Mouse (Mus musculus): Measurements from ENCODE around the gene Uspl1. TPM values are rescaled to one million over a fixed set of nuclear protein-coding genes. Genes with fewer than 3 reads are reported as not detected.
A peak's percentile ranks its signal among the peaks of the same experiment; 100 is the strongest.

Gene Uspl1
- 18.4 TPM for polyA plus RNA-seq (2012; fragmentation: generic; extraction: Trizol)

- TF ChIP-seq POLR2AphosphoS2 (IDR thresholded peaks at IDR 0.05; ENCODE audit: insufficient read length, low read depth), result peak; percentile 99
- TF ChIP-seq MYOG (IDR thresholded peaks at IDR 0.05; ENCODE audit: control insufficient read depth in 1 of 3, insufficient read depth in 1 of 3, insufficient read length in 2 of 3, low read depth in 2 of 3), result peak in 2 of 3 experiments; percentile 26 to 76
- no peak for TF ChIP-seq TCF12 (IDR thresholded peaks at IDR 0.05; ENCODE audit: insufficient read depth, poor library complexity, severe bottlenecking)
- no peak for TF ChIP-seq CEBPB (IDR thresholded peaks at IDR 0.05; ENCODE audit: insufficient read depth, poor library complexity, severe bottlenecking)
- TF ChIP-seq MAX (IDR thresholded peaks at IDR 0.05; ENCODE audit: low read depth), result peak; percentile 73
- no peak for TF ChIP-seq TCF3 (IDR thresholded peaks at IDR 0.05; ENCODE audit: insufficient read length, low read depth)
- no peak for TF ChIP-seq USF1 (IDR thresholded peaks at IDR 0.05; ENCODE audit: low read depth)
- peak; percentile 95 for TF ChIP-seq POLR2A (IDR thresholded peaks at IDR 0.05; ENCODE audit: insufficient read length, low read depth)
- TF ChIP-seq SRF (IDR thresholded peaks at IDR 0.05; ENCODE audit: control insufficient read depth, insufficient read length, low read depth), result peak; percentile 24
- no peak for TF ChIP-seq REST (IDR thresholded peaks at IDR 0.05; ENCODE audit: insufficient read depth, insufficient read length)
- TF ChIP-seq E2F4 (IDR thresholded peaks at IDR 0.05; ENCODE audit: insufficient read depth), result no peak
- TF ChIP-seq MYOD1 (IDR thresholded peaks at IDR 0.05; ENCODE audit: control insufficient read depth in 1 of 3, insufficient read length in 2 of 3, low read depth in 2 of 3), result peak in 1 of 3 experiments; percentile 57
- Histone ChIP-seq H3K79me2 (ENCODE audit: control insufficient read depth, insufficient read depth) (peaks cover 38% of the 10 kb centered on the region), H3K27me3 (ENCODE audit: control insufficient read depth, insufficient read depth, insufficient read length) (no peaks in the 10 kb centered on the region), H3K4me2 (ENCODE audit: low read depth) (peak within 1 kb of the TSS; percentile 94), H3K36me3 (ENCODE audit: control insufficient read depth, insufficient read depth) (peaks cover 12% of the 10 kb centered on the region), H3ac (ENCODE audit: control insufficient read depth, insufficient read length) (peak within 1 kb of the TSS; percentile 41), H3K4me3 (peak within 1 kb of the TSS; percentile 99)
Observed at GRCm38 (mm10) chr5:149184104-149184843, at the start of gene Uspl1, which contains the start of gene Hmgb1. Uspl1 (plus strand) TSS chr5:149184350. Hmgb1 (minus strand) TSS chr5:149184489.

DNA sequence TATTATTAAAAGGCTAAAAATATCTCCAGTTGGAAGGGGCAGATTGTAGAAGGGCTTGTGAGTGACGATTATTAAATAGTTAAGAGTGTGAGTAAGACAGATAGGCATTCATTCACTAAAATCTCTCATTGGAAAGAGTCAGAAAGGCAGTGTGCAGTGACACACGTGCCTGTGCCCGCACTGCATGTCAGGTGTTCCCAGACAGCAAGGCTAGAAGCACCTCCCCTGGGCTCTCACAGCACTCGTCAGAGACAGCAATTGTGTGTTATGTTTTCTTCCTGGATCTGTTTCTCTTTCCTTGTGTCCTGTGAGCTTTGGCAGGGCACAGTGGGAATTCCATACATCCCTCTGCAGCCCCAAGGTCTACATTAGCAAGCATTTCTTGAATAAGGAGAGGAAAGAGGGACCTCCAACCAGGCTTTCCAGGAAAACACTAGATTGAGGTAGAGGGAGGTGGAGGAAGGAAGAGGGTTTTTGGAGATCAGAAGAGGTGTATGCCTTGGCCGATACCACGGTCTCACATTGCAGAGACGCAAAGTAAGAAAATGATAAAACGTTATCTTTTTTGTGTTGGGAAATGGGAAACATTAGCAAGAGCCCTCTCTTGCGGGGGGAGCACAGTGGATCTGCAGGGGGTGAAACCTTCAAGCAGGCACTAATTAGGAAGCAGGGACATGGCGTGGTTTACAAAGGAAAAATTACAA lies 49.2 kb upstream of the Uspl1 start:
- Histone ChIP-seq H3K4me2 (ENCODE audit: low read depth) (no peak overlapping the region), H3ac (ENCODE audit: control insufficient read depth, insufficient read length) (no peak overlapping the region), H3K27me3 (ENCODE audit: control insufficient read depth, insufficient read depth, insufficient read length) (no peaks in the 10 kb centered on the region), H3K4me3 (no peak overlapping the region), H3K36me3 (ENCODE audit: control insufficient read depth, insufficient read depth) (no peaks in the 10 kb centered on the region), H3K79me2 (ENCODE audit: control insufficient read depth, insufficient read depth) (no peaks in the 10 kb centered on the region)
- TF ChIP-seq USF1 (IDR thresholded peaks at IDR 0.05; ENCODE audit: low read depth), result no peak
- TF ChIP-seq E2F4 (IDR thresholded peaks at IDR 0.05; ENCODE audit: insufficient read depth), result no peak

GRCm38 (mm10) chr5:149135455-149136354 lies 48.4 kb upstream of the Uspl1 start:
- no peak overlapping the region for H3K4me3 ChIP-seq
- no peaks in the 10 kb centered on the region for H3K79me2 ChIP-seq (ENCODE audit: control insufficient read depth, insufficient read depth)
- H3K36me3 ChIP-seq (ENCODE audit: control insufficient read depth, insufficient read depth), result no peaks in the 10 kb centered on the region
- H3K27me3 ChIP-seq (ENCODE audit: control insufficient read depth, insufficient read depth, insufficient read length), result no peaks in the 10 kb centered on the region
- TF ChIP-seq SRF (IDR thresholded peaks at IDR 0.05; ENCODE audit: control insufficient read depth, insufficient read length, low read depth) (no peak), CEBPB (IDR thresholded peaks at IDR 0.05; ENCODE audit: insufficient read depth, poor library complexity, severe bottlenecking) (no peak), POLR2A (IDR thresholded peaks at IDR 0.05; ENCODE audit: insufficient read length, low read depth) (no peak), POLR2AphosphoS2 (IDR thresholded peaks at IDR 0.05; ENCODE audit: insufficient read length, low read depth) (no peak), MYOG (IDR thresholded peaks at IDR 0.05; ENCODE audit: control insufficient read depth in 1 of 3, insufficient read depth in 1 of 3, insufficient read length in 2 of 3, low read depth in 2 of 3) (no peak), E2F4 (IDR thresholded peaks at IDR 0.05; ENCODE audit: insufficient read depth) (no peak), USF1 (IDR thresholded peaks at IDR 0.05; ENCODE audit: low read depth) (no peak), MYOD1 (IDR thresholded peaks at IDR 0.05; ENCODE audit: control insufficient read depth in 1 of 3, insufficient read length in 2 of 3, low read depth in 2 of 3) (no peak), REST (IDR thresholded peaks at IDR 0.05; ENCODE audit: insufficient read depth, insufficient read length) (no peak), MAX (IDR thresholded peaks at IDR 0.05; ENCODE audit: low read depth) (no peak), TCF3 (IDR thresholded peaks at IDR 0.05; ENCODE audit: insufficient read length, low read depth) (no peak), TCF12 (IDR thresholded peaks at IDR 0.05; ENCODE audit: insufficient read depth, poor library complexity, severe bottlenecking) (no peak)
- H3ac ChIP-seq (ENCODE audit: control insufficient read depth, insufficient read length), result no peak overlapping the region
- no peak overlapping the region for H3K4me2 ChIP-seq (ENCODE audit: low read depth)

DNA sequence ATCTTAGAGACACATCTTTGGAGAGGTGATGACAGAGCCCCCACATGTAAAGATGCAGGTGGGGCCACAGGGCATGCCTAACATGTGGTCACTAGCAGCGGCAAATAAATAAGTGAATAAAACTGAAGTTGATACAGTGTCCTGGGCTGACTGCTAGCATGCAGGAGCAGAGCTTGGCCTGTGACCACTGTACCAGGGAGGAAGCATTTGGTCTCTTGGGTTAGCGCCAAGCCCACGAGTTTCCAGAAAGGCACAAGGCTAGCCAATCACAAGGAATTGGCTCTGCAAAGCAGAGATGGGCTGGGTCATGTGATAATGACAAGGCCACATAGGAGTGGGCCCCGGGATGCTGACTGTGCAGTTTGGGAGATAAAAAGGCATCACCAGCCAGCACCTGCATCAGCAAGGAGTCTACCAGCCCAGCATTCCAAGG lies 47.2 kb upstream of the Uspl1 start:
- TF ChIP-seq POLR2AphosphoS2 (IDR thresholded peaks at IDR 0.05; ENCODE audit: insufficient read length, low read depth) (no peak), E2F4 (IDR thresholded peaks at IDR 0.05; ENCODE audit: insufficient read depth) (no peak), SRF (IDR thresholded peaks at IDR 0.05; ENCODE audit: control insufficient read depth, insufficient read length, low read depth) (no peak), MAX (IDR thresholded peaks at IDR 0.05; ENCODE audit: low read depth) (no peak), REST (IDR thresholded peaks at IDR 0.05; ENCODE audit: insufficient read depth, insufficient read length) (no peak), USF1 (IDR thresholded peaks at IDR 0.05; ENCODE audit: low read depth) (no peak), TCF3 (IDR thresholded peaks at IDR 0.05; ENCODE audit: insufficient read length, low read depth) (no peak), MYOD1 (IDR thresholded peaks at IDR 0.05; ENCODE audit: control insufficient read depth in 1 of 3, insufficient read length in 2 of 3, low read depth in 2 of 3) (no peak), MYOG (IDR thresholded peaks at IDR 0.05; ENCODE audit: control insufficient read depth in 1 of 3, insufficient read depth in 1 of 3, insufficient read length in 2 of 3, low read depth in 2 of 3) (no peak), POLR2A (IDR thresholded peaks at IDR 0.05; ENCODE audit: insufficient read length, low read depth) (no peak), TCF12 (IDR thresholded peaks at IDR 0.05; ENCODE audit: insufficient read depth, poor library complexity, severe bottlenecking) (no peak), CEBPB (IDR thresholded peaks at IDR 0.05; ENCODE audit: insufficient read depth, poor library complexity, severe bottlenecking) (no peak)
- Histone ChIP-seq H3K79me2 (ENCODE audit: control insufficient read depth, insufficient read depth) (no peaks in the 10 kb centered on the region), H3K4me3 (no peak overlapping the region), H3ac (ENCODE audit: control insufficient read depth, insufficient read length) (no peak overlapping the region), H3K36me3 (ENCODE audit: control insufficient read depth, insufficient read depth) (no peaks in the 10 kb centered on the region), H3K4me2 (ENCODE audit: low read depth) (peak overlapping the region; percentile 34), H3K27me3 (ENCODE audit: control insufficient read depth, insufficient read depth, insufficient read length) (no peaks in the 10 kb centered on the region)
